Mouse (Mus musculus): Measurements from ENCODE around the gene Dusp9.

The Dusp9 gene

GRCm38 (mm10) chrX:73663143-73663542 is 23.9 kb downstream of the Dusp9 start:
- no peak for DNase-seq (ENCODE audit: low spot score in 2 of 2)

- no peak for DNase-seq (ENCODE audit: low spot score in 2 of 2)
Measured at GRCm38 (mm10) chrX:73672031-73672431, 32.8 kb downstream of the Dusp9 start.

DNA sequence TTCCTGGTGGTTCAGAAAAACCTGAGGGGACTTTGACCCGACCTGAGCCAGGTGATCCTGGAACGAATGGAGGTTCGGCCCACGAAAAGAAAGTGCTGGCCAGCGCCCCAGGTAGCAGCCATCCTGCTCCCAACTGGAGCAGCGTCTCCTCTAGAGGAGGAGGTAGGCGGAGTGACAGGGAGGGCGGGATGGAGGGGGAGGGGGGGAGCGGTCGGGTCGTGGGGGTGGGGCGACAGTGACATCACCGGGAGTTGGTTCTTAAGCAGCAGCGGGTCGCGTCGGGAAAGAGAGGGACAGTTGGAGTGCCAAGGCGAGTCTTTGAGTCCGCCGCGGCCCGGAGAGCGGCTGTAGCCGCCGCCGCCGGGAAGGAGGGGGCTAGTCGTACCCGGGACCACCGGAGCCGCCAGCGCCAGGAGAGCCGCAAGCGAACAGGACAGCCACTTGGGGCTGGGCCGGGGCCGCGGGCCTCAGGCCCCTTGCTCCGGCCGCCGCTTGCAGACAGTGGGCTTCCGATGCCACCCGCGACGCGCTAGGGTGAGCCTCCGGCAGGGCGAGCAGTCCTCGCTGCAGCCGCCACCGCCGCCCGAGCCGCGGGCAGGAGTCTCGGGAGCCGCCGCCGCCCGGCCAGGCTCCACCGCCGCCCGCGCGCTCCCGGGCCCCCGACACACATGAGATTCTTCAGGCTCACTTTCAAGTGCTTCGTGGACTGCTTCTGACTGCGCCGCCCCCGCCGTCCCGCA is 33.8 kb downstream of the Dusp9 start, which contains the start of gene Slc6a8:
Gene Slc6a8, plus strand, starts transcription at position 272 of the 740 bp plus-strand sequence.
- DNase-seq (ENCODE audit: low spot score in 2 of 2), result peak in 1 of 2 experiments; percentile 54

DNA sequence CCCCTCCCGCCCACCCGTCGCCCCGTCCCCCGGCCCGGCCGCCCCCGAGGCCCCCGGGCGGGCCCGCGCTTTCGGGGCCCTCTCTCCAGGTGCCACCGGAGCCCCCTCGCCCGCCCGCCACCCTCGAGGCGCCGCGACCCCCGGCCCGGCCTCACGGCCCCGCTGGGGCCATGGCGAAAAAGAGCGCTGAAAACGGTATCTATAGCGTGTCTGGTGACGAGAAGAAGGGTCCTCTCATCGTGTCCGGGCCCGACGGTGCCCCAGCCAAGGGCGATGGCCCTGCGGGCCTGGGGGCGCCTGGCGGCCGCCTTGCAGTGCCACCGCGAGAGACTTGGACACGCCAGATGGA is 34.4 kb downstream of the Dusp9 start:
- DNase-seq (ENCODE audit: low spot score in 2 of 2), result no peak

DNA sequence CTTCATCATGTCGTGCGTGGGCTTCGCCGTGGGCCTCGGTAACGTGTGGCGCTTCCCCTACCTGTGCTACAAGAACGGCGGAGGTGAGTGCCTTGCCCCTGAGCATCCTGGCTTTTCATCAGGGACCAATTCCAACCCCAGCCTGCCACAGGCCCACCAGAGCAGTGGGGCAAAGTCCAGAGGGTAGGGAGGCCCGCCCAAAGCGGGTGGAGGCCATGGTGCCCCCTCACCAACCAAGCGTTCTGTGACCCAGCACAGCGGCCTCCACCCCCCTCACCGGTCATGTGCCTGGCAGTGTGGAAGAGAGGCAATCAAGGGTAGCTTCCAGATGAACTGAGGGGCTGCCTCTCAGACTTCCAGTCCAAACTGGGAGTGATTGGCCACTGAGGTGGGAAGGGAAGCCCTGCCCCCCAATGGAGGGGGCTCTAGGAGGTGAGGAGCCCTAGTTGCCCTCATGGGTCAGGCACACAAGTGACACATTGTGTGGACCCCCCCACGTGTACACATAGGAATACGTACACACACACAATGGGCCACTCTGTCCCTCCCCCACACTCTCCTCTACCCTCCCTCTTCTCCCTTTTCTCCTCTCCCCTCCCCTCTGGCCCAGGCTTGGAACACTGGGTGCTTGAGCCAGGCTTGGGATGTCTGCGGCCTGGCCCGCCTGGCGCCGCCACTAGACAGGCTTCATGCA is 34.9 kb downstream of the Dusp9 start:
- no peak for DNase-seq (ENCODE audit: low spot score in 2 of 2)

GRCm38 (mm10) chrX:73675231-73675630 is 36.0 kb downstream of the Dusp9 start:
- DNase-seq (ENCODE audit: low spot score in 2 of 2), result no peak

GRCm38 (mm10) chrX:73676668-73677067 is 37.4 kb downstream of the Dusp9 start:
- DNase-seq (ENCODE audit: low spot score in 2 of 2), result no peak

- DNase-seq (ENCODE audit: low spot score in 2 of 2), result no peak
Measured at GRCm38 (mm10) chrX:73684156-73684555, 44.9 kb downstream of the Dusp9 start.

- no peak for DNase-seq (ENCODE audit: low spot score in 2 of 2)
Measured at GRCm38 (mm10) chrX:73684978-73685377, 45.8 kb downstream of the Dusp9 start.

- no peak for DNase-seq (ENCODE audit: low spot score in 2 of 2)
Measured at GRCm38 (mm10) chrX:73685629-73686028, 46.4 kb downstream of the Dusp9 start.

DNA sequence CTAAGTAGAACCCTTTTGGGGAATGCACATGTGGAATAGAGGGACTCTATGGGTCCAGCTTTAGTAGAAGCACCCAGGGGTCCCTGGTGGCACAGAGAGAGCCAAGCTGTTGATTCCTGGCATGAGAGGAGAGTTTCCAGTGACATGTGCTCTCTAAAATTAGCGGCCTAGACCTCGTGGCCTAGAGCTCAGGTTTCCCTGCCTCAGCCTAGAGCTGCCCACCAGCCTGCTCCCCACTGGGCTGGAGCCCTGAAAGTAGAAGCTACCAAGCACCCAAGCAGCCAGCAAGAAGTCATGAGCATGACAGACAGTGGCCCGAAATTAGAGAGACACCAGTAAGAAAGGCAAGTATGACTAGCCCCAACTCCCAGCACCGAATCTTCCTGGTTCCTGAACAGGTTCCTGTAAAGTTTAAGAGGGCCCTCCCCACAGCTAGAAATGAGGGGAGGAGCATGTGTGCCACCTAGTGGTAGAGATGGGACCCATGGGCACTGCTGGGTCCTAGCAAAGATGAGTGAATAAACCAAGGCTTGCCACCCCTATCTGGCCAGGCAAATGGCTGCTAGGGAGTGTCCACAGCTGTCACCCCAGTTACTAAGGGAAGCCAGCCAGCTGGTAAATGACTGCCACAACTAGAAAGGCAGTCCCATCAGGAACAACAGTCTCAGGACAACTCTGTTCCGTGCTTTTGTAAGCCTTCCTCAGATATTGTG is 51.9 kb downstream of the Dusp9 start:
- DNase-seq (ENCODE audit: low spot score in 2 of 2), result no peak

Data from frontal cortex, postnatal 10 days (tissue).